Mouse (Mus musculus) lung, postnatal 0 days (tissue): ENCODE measurements at regions not wholly inside any gene's neighbourhood (a gene's known extent, or its start where the extent isn't known, plus 50 kb on each side); places are given as distances from the start of the nearest gene placed in this dataset.

Experiments used
- ATAC-seq: fragments of 200-750 bp; cut with Nextera tagmentation; 2 replicates; pipeline ENCODE4 v1.8.0; 2017; ENCODE audit warnings: moderate library complexity
- DNase-seq: peaks from one replicate; pipeline ENCODE4 v3.0.0-alpha.2; 2016; ENCODE audit warnings: low spot score
- H3K27ac ChIP-seq: fragments of 300-500 bp; sonication (generic); 2 replicates; pipeline ENCODE4 v1.5.1; 2014; ENCODE audit warnings: antibody characterized with exemption, mild to moderate bottlenecking, low read length, mixed read lengths
- H3K27me3 ChIP-seq: fragments of 300-500 bp; sonication (generic); replicated peaks from 2 replicates; pipeline ENCODE4 v1.6.1; 2014; ENCODE audit warnings: low read length, mixed read lengths; ENCODE audit not compliant: insufficient read depth
- H3K36me3 ChIP-seq: fragments of 300-500 bp; sonication (generic); 2 replicates; pipeline ENCODE4 v1.6.1; 2014; ENCODE audit warnings: low read length, mixed read lengths; ENCODE audit not compliant: insufficient read depth
- H3K4me1 ChIP-seq: fragments of 300-500 bp; sonication (generic); 2 replicates; pipeline ENCODE4 v1.6.1; 2014; ENCODE audit warnings: antibody characterized with exemption, low read depth, low read length, mixed read lengths; ENCODE audit not compliant: insufficient read depth
- H3K4me2 ChIP-seq: fragments of 300-500 bp; sonication (generic); replicated peaks from 2 replicates; pipeline ENCODE4 v1.6.1; 2014; ENCODE audit warnings: low read depth, mild to moderate bottlenecking, low read length, moderate library complexity, mixed read lengths
- H3K4me3 ChIP-seq: fragments of 300-500 bp; sonication (generic); 2 replicates; pipeline ENCODE4 v1.5.1; 2014; ENCODE audit warnings: low read depth, low read length
- H3K9ac ChIP-seq: fragments of 300-500 bp; sonication (generic); replicated peaks from 2 replicates; pipeline ENCODE4 v1.6.1; 2014; ENCODE audit warnings: low read depth, mild to moderate bottlenecking
- H3K9me3 ChIP-seq: fragments of 300-500 bp; sonication (generic); 2 replicates; pipeline ENCODE4 v1.6.1; 2016; ENCODE audit warnings: low read length, mixed read lengths
- CTCF ChIP-seq: IDR thresholded peaks from 2 replicates; pipeline ENCODE4 v1.5.1; 2016; ENCODE audit warnings: antibody characterized with exemption, mild to moderate bottlenecking
- EP300 ChIP-seq: IDR thresholded peaks from 2 replicates; pipeline ENCODE4 v1.6.1; 2016; ENCODE audit warnings: antibody characterized with exemption, mild to moderate bottlenecking, control low read depth
- WGBS: fragments of 180-500 bp; shearing (Covaris S2); extraction: QIAGEN DNeasy Blood & Tissue Kit; methylation state at CpG from one replicate; pipeline ENCODE4 v1.1.7; 2014; 5-methylcytosine and 5-hydroxymethylcytosine counted together

DNA sequence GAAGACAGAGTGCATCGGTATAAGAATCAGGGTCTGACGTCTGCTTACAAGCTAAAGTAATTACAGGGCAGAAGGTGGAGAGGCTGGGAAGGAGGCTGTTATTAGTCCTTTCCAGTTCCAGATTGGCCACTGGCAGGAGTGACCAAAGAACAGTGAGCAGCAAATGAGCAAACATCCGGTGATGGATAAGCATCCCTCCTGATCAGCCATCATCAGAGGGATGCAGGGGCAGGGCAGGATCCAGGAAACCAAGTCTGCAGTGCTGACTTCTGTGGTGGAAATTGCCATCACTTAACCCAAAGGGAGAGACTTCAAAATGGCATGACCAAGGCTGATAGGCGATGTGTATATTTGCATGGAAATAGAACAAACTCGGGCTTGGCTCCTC, 73.8 kb downstream of the Il9r start:
- no peak for DNase-seq
- ATAC-seq, result no peak
- no peak overlapping the region for H3K27ac ChIP-seq
- H3K4me3 ChIP-seq, result no peak overlapping the region
- no peaks in the 10 kb centered on the region for H3K9me3 ChIP-seq
- H3K4me1 ChIP-seq, result no peaks in the 10 kb centered on the region
- H3K27me3 ChIP-seq, result no peaks in the 10 kb centered on the region
- no peak for TF ChIP-seq CTCF
- TF ChIP-seq EP300, result no peak
- H3K36me3 ChIP-seq, result no peaks in the 10 kb centered on the region
- no peak overlapping the region for H3K4me2 ChIP-seq
- H3K9ac ChIP-seq, result no peak overlapping the region
- 64% methylated on average over 5 of the region's 5 CpGs for WGBS

DNA sequence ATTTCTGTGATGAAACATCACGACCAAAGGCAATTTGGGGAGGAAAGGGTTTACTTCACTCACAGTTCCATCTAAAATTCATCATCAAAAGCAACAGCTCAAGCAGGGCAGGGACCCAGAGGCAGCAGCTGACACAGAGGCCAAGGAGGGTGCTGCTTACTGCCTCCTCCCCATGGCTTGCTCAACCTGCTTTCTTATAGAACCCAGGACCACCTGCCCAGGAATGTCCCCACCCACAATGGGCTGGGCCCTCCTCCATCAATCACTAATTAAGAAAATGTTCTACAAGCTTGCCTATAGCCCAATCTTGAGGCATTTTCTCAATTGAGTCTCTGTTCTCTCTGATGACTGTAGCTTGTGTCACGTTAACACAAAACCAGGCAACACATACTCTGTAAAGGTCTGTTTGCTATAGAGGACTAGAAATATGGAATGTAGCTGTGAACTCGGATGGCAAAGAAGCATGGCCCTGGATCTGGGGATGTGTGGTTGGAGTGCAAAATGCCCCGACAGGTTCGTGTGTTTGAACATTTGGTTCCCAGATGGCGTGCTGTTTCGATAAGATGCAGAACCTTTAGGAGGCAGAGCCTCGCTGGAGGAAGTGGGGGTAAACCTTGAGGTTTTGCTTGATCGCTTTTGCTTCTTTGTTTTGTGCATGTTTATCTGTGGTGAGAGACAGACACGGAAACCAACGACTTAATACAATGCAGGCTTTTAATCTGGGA, 74.3 kb downstream of the Il9r start:
- DNase-seq (no peak), ATAC-seq (no peak)
- WGBS, result 60% methylated on average over 11 of the region's 11 CpGs
- H3K9me3 ChIP-seq, result no peaks in the 10 kb centered on the region
- no peak overlapping the region for H3K4me3 ChIP-seq
- H3K36me3 ChIP-seq, result no peaks in the 10 kb centered on the region
- no peak overlapping the region for H3K4me2 ChIP-seq
- H3K4me1 ChIP-seq, result no peaks in the 10 kb centered on the region
- no peak overlapping the region for H3K9ac ChIP-seq
- TF ChIP-seq CTCF (no peak), EP300 (no peak)
- H3K27me3 ChIP-seq, result no peaks in the 10 kb centered on the region
- no peak overlapping the region for H3K27ac ChIP-seq

DNA sequence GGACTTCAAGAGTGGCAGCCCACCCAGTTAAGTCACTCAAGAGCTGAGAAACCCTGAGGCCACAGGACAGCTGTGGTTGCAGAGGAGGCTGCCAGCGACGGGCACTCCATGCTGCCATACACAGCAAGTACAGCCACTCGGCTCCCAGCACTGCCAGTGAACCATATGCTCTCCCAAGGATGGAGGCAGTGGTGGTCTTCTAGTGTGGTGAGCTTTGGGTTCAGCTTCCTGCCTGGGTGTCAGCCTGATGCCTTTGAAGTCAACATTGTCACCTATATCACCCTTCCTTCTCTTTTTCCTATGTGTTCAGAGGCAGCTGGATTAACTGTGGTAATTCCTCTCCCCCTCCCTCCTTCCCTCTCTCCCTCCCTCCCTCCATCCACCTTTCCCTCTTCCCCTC, 79.5 kb downstream of the Il9r start:
- Histone ChIP-seq H3K27me3 (no peaks in the 10 kb centered on the region), H3K4me2 (no peak overlapping the region), H3K36me3 (no peaks in the 10 kb centered on the region), H3K4me3 (no peak overlapping the region), H3K9ac (no peak overlapping the region), H3K9me3 (no peaks in the 10 kb centered on the region), H3K4me1 (no peaks in the 10 kb centered on the region), H3K27ac (no peak overlapping the region)
- no peak for DNase-seq
- WGBS, result 78% methylated on average over 3 of the region's 3 CpGs
- TF ChIP-seq EP300 (no peak), CTCF (no peak)
- no peak for ATAC-seq

DNA sequence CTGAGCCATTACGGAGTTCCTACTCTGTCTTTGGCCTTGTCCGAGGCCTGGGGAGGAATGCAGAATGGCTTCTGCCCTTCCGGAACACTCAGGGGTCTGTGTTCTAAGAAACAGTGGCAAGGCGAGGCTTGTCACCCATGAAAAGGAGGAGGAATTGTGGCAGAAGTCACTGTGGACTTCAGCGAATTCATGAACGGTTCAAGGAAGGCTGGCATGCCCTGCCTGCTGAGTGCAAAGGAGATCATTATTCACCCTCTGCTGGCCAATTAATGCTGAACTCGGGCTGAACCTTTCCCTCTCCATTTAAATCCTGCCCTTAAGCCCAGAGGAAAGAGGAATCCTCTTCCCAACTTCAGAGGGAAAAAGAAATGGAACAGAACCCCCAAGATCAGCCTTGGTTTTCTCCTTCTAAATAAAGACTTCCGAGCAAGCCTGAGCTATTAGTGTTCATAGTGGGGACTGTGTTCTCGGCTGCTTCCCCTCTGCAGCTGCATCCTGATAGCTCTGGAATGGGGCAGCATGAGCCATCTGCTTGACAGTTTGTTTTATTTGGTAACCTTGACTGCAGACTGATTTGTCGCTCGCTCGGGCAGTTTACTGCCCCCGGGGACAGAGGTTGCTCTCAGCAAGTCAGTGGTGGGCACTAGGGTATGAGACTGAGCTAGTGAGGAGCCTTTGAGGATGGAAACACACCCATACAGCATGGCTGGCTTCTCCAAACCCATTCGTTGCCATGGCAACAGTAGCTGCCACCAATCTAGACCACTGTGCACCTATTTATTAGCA, 81.0 kb downstream of the Il9r start:
- no peaks in the 10 kb centered on the region for H3K27me3 ChIP-seq
- ATAC-seq (no peak), DNase-seq (no peak)
- no peak overlapping the region for H3K27ac ChIP-seq
- H3K9ac ChIP-seq, result no peak overlapping the region
- no peaks in the 10 kb centered on the region for H3K4me1 ChIP-seq
- TF ChIP-seq CTCF (no peak), EP300 (no peak)
- no peaks in the 10 kb centered on the region for H3K36me3 ChIP-seq
- no peak overlapping the region for H3K4me2 ChIP-seq
- WGBS, result 41% methylated on average over 14 of the region's 14 CpGs
- no peaks in the 10 kb centered on the region for H3K9me3 ChIP-seq
- no peak overlapping the region for H3K4me3 ChIP-seq

DNA sequence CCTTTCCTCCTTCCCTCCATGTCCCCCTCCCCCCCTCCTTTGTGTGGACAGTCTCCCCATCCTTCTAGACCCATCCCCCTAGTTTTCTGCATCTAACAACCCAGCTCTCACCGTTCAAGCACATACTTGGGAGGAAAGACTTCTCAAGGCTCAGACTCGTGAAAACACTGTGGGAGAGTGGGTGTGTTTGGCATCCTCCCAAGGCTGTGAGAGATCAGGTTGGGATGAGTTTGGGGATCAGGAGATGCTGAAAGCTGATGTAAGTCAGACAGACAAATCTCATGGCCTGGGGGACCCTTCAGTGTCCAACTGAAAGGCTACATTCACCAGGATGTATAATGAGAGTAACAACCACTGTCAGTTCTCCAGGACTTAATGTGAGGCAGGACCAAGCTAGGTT, 82.1 kb downstream of the Il9r start:
- TF ChIP-seq CTCF (no peak), EP300 (no peak)
- WGBS, result 14% methylated on average over 2 of the region's 2 CpGs
- ATAC-seq (no peak), DNase-seq (no peak)
- no peaks in the 10 kb centered on the region for H3K9me3 ChIP-seq
- no peak overlapping the region for H3K27ac ChIP-seq
- H3K27me3 ChIP-seq, result no peaks in the 10 kb centered on the region
- H3K9ac ChIP-seq, result no peak overlapping the region
- H3K4me3 ChIP-seq, result no peak overlapping the region
- H3K4me2 ChIP-seq, result no peak overlapping the region
- H3K36me3 ChIP-seq, result no peaks in the 10 kb centered on the region
- H3K4me1 ChIP-seq, result no peaks in the 10 kb centered on the region

DNA sequence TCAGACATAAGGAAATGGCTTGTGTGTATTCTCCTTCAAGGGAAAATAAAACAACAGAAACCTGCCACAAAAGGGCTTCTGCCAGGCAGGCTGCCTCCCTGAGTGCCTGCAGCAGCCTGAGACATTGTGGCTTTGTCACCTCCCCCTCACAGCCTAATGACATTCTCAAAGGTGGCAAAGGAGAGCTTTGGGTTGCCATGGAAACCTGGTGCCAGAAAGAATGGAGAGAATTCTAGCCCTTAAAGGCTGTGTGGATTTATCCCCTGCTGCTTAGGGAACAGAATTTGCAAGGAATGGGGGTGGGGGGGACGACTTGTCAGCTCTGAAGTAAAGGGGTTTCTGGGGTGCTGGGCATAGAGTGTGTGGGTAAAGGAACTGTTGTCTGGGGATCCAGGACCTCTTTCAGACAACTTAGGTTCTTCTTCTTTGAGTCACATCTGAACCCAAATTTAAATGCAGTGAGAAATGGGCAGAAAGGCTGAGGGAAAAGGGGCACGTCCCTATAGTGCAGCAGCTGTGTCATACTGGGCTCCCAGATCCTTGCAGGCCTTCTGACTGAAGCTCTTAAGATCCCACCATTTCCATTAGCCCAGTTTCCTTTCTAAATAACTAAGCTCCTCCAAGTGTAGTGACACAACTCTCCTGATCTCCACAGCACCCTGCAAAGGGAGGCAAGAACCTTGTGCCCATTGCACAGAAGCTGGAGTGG, 86.8 kb downstream of the Il9r start:
- H3K27ac ChIP-seq, result no peak overlapping the region
- H3K9me3 ChIP-seq, result no peaks in the 10 kb centered on the region
- H3K4me1 ChIP-seq, result no peaks in the 10 kb centered on the region
- H3K4me2 ChIP-seq, result no peak overlapping the region
- no peak for TF ChIP-seq EP300
- TF ChIP-seq CTCF, result no peak
- no peaks in the 10 kb centered on the region for H3K27me3 ChIP-seq
- ATAC-seq (no peak), DNase-seq (no peak)
- H3K4me3 ChIP-seq, result no peak overlapping the region
- no peak overlapping the region for H3K9ac ChIP-seq
- WGBS, result 38% methylated on average over 2 of the region's 2 CpGs
- H3K36me3 ChIP-seq, result no peaks in the 10 kb centered on the region
